In genomic region chr1:84817596-84817995, GRCm38 (mm10) we compare ENCODE assay signal across 24 mouse cellular contexts. TPM values are rescaled to one million over a fixed set of nuclear protein-coding genes. Genes with fewer than 3 reads are reported as not detected.
DNase-seq lines count a peak whose midpoint lies in the region; ATAC-seq and TF ChIP-seq lines count a peak whose summit lies in the region.
"Had no signal": no experiment of that assay in that cellular context is flagged by ENCODE, and none has a peak within 500 bp of the region (broad histone marks: within the 10 kb centered on the region; RNA-seq: fewer than 3 reads in every experiment).

No protein-coding gene starts in this region.

- peak; percentile 6 for DNase-seq in CD4-positive helper T cell, adult 2 months (ENCODE audit: low read depth, low spot score)
- DNase-seq in CH12.LX (ENCODE audit: extremely low read depth), result no peak
- no peak for DNase-seq in kidney, postnatal 25 days
- DNase-seq in adrenal gland, postnatal 4 days (ENCODE audit: low spot score in 2 of 2), result no peak
- DNase-seq: adrenal gland, adult 8-10 months; adrenal gland, postnatal 14 days; adrenal gland, postnatal 36 days; B cell, adult 2 months; cerebellum, adult 11 months; cerebellum, adult 18-20 months; cerebellum, adult 8-10 months; cerebellum, adult 9-11 months; cerebellum, postnatal 14 days; cerebellum, postnatal 36 days; embryo, embryonic 11 days had no signal

- peaks cover 0 to 11% of the 10 kb centered on the region in 2 experiments; a peak in 2 of 4 replicates for H3K4me1 ChIP-seq in CH12.LX (ENCODE audit: control insufficient read depth in 1 of 2, insufficient read depth in 2 of 2)
- H3K4me1 ChIP-seq: embryonic facial prominence, embryonic 13.5 days; embryonic facial prominence, embryonic 15.5 days; forebrain, embryonic 10.5 days; forebrain, embryonic 12.5 days had no signal

- no peak overlapping the region for H3K27ac ChIP-seq in CH12.LX (ENCODE audit: insufficient read depth, low read depth)
- H3K27ac ChIP-seq: embryonic facial prominence, embryonic 13.5 days; embryonic facial prominence, embryonic 15.5 days; forebrain, embryonic 10.5 days; forebrain, embryonic 12.5 days had no signal

- dilution Hi-C loops in CH12.LX (cut with MboI; ENCODE audit: extremely low pct_ligation_motif_present, extremely low pct_unique_long_range_greater_than_20kb, low sequenced_read_pairs), result no loop called here

- no peaks in the 10 kb centered on the region for H3K27me3 ChIP-seq in CH12.LX (replicated peaks)
- H3K27me3 ChIP-seq: embryonic facial prominence, embryonic 13.5 days; embryonic facial prominence, embryonic 15.5 days; forebrain, embryonic 12.5 days had no signal

- ATAC-seq in inflammation-experienced regulatory T-cells, adult 6 months, result peak; percentile 62
- ATAC-seq in granulocyte monocyte progenitor cell, adult 5-6 weeks (replicated peaks; ENCODE audit: poor library complexity, severe bottlenecking), result no peak
- ATAC-seq: forebrain, embryonic 14.5 days; forebrain, embryonic 16.5 days had no signal

- H3K36me3 ChIP-seq in CH12.LX (replicated peaks in 1 of 2; ENCODE audit: control insufficient read depth in 1 of 2, insufficient read depth in 1 of 2, low read length in 1 of 2), result peaks cover 10 to 51% of the 10 kb centered on the region in 2 experiments

- TF ChIP-seq EP300 in CH12.LX (IDR thresholded peaks at IDR 0.05; ENCODE audit: low read length), result peak; percentile 81

- no peaks in the 10 kb centered on the region for H3K9me3 ChIP-seq in CH12.LX (replicated peaks; ENCODE audit: low read length)
- H3K9me3 ChIP-seq: embryonic facial prominence, embryonic 13.5 days; embryonic facial prominence, embryonic 15.5 days; forebrain, embryonic 10.5 days; forebrain, embryonic 12.5 days had no signal

- no peak overlapping the region for H3K4me2 ChIP-seq in CH12.LX (ENCODE audit: insufficient read depth, low read depth, poor library complexity, severe bottlenecking)
- H3K4me2 ChIP-seq: embryonic facial prominence, embryonic 13.5 days; embryonic facial prominence, embryonic 15.5 days; forebrain, embryonic 12.5 days had no signal

- no peak for TF ChIP-seq POLR2A in CH12.LX (IDR thresholded peaks at IDR 0.05; ENCODE audit: low read depth, low read length)

- no peak overlapping the region for H3K4me3 ChIP-seq in CH12.LX (replicated peaks in 1 of 3; ENCODE audit: low read depth in 2 of 3, low read length in 2 of 3, poor library complexity in 1 of 3)
- H3K4me3 ChIP-seq: embryonic facial prominence, embryonic 13.5 days; embryonic facial prominence, embryonic 15.5 days; erythroblast, embryonic 14.5 days; forebrain, embryonic 10.5 days; forebrain, embryonic 12.5 days had no signal

- in situ Hi-C loops in CH12.LX (cut with MboI; ENCODE audit: low pct_ligation_motif_present, low pct_unique_long_range_greater_than_20kb, low sequenced_read_pairs), result no loop called here

- no peak for TF ChIP-seq RAD21 in CH12.LX (IDR thresholded peaks at IDR 0.05; ENCODE audit: low read depth, low read length)

- peaks cover 43% of the 10 kb centered on the region for H3K79me2 ChIP-seq in CH12.LX (replicated peaks; ENCODE audit: control insufficient read depth, extremely low read depth, insufficient read depth, poor library complexity, severe bottlenecking)

- TF ChIP-seq CTCF in CH12.LX (conservative IDR thresholded peaks at IDR 0.05 in 1 of 2, IDR thresholded peaks at IDR 0.05 in 1 of 2; ENCODE audit: low read depth in 2 of 2, low read length in 2 of 2), result no peak

- H3K9ac ChIP-seq in CH12.LX (ENCODE audit: insufficient read depth, low read depth), result no peak overlapping the region
- H3K9ac ChIP-seq: embryonic facial prominence, embryonic 13.5 days; embryonic facial prominence, embryonic 15.5 days; forebrain, embryonic 12.5 days had no signal

TF ChIP-seq in CH12.LX, 34 proteins besides CTCF, POLR2A, EP300 and RAD21:
- TF ChIP-seq MXI1 (IDR thresholded peaks at IDR 0.05; ENCODE audit: low read depth, low read length) (no peak), TBP (conservative IDR thresholded peaks at IDR 0.05; ENCODE audit: low read depth, low read length) (no peak), MEF2A (IDR thresholded peaks at IDR 0.05; ENCODE audit: borderline replicate concordance, low read depth, low read length) (no peak), ZNF384 (IDR thresholded peaks at IDR 0.05; ENCODE audit: low read depth, low read length) (peak; percentile 89), UBTF (IDR thresholded peaks at IDR 0.05; ENCODE audit: low read depth, low read length) (no peak), SMC3 (IDR thresholded peaks at IDR 0.05; ENCODE audit: low read depth, low read length) (no peak)

RNA-seq across cellular contexts. Expression of gene Fbxo36, which starts 22.0 kb away (rescaled TPM):
- total RNA-seq in CH12.LX (2012; rRNA removed) (2.5 and 3.2 TPM in 2 replicates), CH12.LX (2014; rRNA removed) (3.0 and 3.2 TPM in 2 replicates)
- polyA plus RNA-seq in CH12.LX (2012; ENCODE audit: insufficient read length, low read depth), result 3.2 and 3.8 TPM in 2 replicates
- 1 to 10 TPM; 1.7 to 3.1 (median 2.0) TPM for polyA plus RNA-seq in inflammation-experienced regulatory T-cells, adult 6 months (2017; shearing (Covaris generic))
- 6.5 and 8.7 TPM in 2 replicates for total RNA-seq in granulocyte monocyte progenitor cell, adult 5-6 weeks (2014; fragmentation: Nextera tagmentation)
- 0.41 and 0.78 TPM in 2 replicates for total RNA-seq in granulocyte monocyte progenitor cell, adult 5-6 weeks (2017)
- 1 to 10 TPM; 8.5 to 9.3 TPM for total RNA-seq in adrenal gland, postnatal 4 days (2021)

RNA-seq across cellular contexts. Expression of gene Trip12, which starts 22.7 kb away (rescaled TPM):
- total RNA-seq in CH12.LX (2012; rRNA removed) (82.0 and 90.2 TPM in 2 replicates), CH12.LX (2014; rRNA removed) (75.6 and 78.2 TPM in 2 replicates)
- 93.8 and 109 TPM in 2 replicates for polyA plus RNA-seq in CH12.LX (2012; ENCODE audit: insufficient read length, low read depth)
- 100 to 1,000 TPM; 143 to 156 (median 151) TPM for polyA plus RNA-seq in inflammation-experienced regulatory T-cells, adult 6 months (2017; shearing (Covaris generic))
- total RNA-seq in granulocyte monocyte progenitor cell, adult 5-6 weeks (2014; fragmentation: Nextera tagmentation), result 106 and 145 TPM in 2 replicates
- 138 and 204 TPM in 2 replicates for total RNA-seq in granulocyte monocyte progenitor cell, adult 5-6 weeks (2017)
- total RNA-seq in adrenal gland, postnatal 4 days (2021), result 100 to 1,000 TPM; 248 to 284 TPM
